Mouse (Mus musculus) bone marrow macrophage, adult 2 months (primary cell): ENCODE measurements around the gene Trem2.

Experiments
- CTCF ChIP-seq: IDR thresholded peaks from 2 replicates; pipeline ENCODE4 v1.5.1; 2012; ENCODE audit warnings: low read depth, mild to moderate bottlenecking, low read length, moderate library complexity
- POLR2A ChIP-seq: IDR thresholded peaks from 2 replicates; pipeline ENCODE4 v1.6.1; 2012; ENCODE audit warnings: mild to moderate bottlenecking, low read depth, low read length, borderline replicate concordance

GRCm38 (mm10) chr17:48340267-48340666 lies 5.9 kb upstream of the Trem2 start:
- no peak for TF ChIP-seq CTCF
- no peak for TF ChIP-seq POLR2A
